Mouse (Mus musculus) spleen, postnatal 0 days (tissue): Measurements from ENCODE around the gene Tpgs1. TPM values are rescaled to one million over a fixed set of nuclear protein-coding genes. Genes with fewer than 3 reads are reported as not detected.

ENCODE experiments used
- polyA plus RNA-seq: library from polyadenylated mRNA; unstranded; fragments of >200 nt; fragmentation: Nextera tagmentation; extraction: Ambion mirVana; gene quantifications from 2 replicates; pipeline ENCODE4 v1.2.1, GENCODE M21; 2015

Gene Tpgs1
- polyA plus RNA-seq: 31.4 and 37.7 TPM in 2 replicates

DNA sequence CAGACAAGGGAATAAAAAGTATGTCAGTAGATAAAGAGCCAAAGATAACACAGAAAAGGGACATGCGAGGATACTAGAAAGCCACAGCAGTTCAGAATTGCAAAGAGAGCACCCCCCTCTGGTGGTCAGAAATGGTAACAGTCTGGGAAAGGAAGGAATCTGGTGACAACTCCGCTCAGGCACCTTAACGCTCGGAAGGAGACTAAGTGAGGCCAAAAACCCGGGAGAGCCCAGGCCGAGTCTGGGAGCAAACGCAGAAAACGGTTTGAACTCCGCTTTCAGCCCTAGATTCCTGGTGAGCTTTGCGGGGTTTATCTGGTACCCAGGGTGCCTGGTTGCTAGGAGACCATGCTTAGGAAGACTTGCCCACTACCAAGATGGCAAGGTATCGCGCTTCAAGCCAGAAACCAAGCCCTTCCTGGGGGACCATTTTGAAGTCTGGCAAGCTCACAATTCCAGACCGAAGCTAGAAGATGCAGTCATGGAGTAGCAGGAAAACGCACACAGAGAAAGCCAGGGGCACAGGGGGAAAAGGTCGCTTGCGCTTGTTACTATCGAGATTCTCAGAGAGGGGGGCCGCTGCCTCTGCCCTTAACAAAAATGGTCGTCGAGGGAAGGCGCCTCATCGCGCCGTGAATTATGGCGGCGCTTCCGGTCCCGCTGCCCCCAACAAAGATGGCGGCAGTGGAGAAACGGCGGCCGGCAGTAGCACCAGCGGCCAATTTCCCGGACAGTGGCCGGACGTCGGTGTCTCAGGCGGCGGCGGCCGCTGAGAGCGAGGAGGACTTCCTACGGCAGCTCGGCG lies at the start of gene Tpgs1:
Gene Tpgs1 (plus strand): TSS at position 599 of the 805 bp plus-strand sequence.

DNA sequence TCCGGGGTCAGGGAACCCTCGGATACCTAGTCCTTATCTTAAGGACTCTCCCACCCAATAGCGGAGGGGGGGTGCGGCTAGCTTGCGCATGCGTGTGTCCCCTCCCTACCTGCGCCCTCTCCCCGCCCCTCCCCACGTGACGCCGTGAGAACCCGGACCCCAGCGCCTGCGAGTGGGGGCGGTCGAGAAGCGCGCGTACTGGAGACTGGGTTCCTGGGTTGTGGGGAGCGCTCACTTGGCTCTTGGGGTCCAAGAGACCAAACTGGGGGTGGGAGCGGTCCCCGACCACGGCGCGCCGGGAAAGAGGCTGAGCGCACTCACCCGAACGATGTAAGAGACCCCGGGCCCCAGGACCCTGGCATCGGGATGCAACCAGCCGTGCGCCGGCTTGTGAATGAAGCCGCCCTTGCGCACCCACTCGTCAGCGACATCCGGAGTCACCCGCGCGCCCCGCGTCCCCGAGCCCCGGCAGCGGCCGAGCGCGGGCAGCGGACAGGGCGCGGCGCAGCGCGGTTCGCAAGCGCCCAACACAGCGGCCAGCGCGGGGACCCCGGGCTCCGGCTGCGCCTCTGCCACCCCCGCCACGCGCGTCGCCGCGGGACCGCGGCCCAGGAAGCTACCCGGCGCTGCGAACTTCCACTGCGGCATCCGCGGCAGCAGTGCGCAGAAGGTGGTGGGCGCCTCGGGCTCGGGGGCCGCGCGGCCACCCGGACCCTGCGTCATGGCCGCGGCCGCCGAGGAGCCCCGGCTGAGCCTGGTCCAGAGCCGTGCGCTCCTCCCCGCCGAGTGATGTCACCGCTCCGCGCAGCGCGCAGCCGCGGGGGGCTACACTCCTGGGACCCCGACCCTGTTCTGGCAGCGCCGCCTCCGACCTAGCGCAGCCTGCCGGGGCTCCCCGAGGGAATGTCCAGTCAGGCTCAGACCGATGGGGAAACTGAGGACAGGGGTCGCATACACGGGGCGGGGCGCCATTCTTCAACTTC lies 31.8 kb upstream of the Tpgs1 start, which contains the start of gene Shc2:
Gene Shc2 (minus strand): TSS at position 791 of the 983 bp plus-strand sequence.

DNA sequence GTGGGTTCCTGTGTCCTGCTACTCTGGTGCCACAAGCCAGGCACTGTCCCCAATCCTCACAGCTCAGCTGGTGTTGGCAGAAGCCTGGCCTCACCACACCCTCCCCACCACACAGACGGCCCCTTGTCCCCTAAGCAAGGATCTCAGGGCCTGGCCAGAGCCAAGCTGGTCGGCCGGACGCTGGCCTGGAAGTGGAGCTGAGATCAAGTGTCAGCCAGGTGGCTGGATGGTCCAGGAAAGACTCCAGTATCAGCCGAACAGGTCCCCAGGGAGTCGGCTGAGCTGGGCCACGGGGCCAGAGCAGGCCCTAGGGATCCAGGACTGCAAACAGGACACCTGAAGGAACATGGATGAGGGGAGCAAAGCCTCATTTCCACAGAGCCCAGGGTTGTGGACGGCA lies 23.5 kb upstream of the Tpgs1 start, which contains the start of gene Odf3l2:
Gene Odf3l2 (minus strand): TSS at position 28 of the 400 bp plus-strand sequence.

DNA sequence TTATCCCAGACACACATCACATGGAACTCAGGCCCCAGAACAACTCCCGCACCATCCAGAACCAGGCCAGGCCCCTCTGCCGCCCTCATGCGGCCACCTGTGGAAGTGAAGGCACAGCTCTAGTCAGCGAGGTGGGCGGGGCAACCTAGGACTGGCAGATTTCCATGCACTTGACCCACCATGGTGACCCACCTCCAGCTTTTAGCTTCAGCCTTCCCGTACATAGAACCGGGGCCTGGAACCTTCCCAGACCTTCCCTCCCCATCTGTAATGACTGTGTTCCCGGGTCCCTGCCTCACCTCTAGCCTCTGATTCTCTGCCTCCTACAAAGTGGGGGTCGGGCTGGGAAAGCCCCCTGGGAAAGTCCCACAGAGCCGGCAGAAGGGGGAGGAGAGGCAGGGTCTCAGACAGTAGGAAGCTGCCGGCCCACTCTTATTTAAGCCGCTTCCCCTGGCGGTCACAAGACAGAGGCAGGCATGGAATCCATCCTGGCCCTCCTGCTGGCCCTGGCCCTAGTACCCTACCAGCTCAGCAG lies 5.0 kb upstream of the Tpgs1 start, which contains the start of gene Madcam1:
Gene Madcam1 (plus strand): TSS at position 429 of the 535 bp plus-strand sequence.

DNA sequence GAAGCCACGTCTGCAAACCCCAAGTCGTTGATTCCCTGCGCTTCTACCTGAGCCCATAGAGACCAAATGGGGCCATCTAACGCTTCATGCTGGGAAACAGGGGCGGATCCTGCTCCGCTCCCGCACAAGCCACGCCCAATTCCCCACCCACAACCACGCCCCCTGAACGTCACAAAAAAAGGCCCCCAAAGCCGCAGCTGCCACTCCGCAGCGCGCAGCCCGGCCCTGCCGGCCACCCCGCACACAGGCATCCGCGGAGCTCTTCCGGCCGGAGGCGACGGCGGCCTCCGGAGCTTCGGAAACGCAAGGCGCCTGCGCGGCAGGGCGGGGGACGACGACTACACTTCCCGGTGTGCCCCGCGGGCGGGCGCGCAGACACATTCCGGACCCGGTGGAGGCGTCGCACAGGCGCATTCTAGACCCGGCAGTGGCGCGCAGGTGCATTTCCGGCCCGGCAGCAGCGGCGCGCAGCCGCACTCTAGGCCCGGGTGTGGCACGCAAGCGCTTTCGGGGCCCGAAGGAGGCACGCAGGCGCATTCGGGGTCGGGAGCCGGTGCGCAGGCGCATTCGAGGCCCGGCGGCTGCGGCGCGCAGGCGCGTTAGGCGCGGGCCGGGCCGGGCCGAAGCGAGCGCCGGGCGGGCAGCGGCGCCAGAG lies 12.5 kb downstream of the Tpgs1 start, which contains the start of gene Cdc34:
Gene Cdc34 (plus strand): TSS at position 605 of the 655 bp plus-strand sequence.

DNA sequence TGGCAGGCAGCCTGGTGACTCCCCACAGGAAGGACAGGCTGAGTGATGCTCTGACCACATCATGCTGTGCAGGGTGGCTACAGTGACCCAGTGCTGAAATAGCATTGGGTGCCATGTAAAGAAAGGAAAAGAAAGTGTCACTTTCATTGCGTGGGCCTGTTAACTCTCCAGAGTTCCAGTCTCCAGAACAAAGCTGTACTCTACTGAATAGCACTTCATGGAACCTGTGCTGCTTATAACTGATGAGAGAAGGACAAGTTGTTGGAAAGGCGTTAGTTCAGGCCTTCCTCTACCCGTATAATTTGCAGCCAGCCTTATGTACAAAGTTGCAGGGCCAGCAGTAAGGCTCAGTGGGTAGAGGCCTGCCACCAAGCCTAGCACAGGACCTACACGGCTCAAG lies 19.6 kb downstream of the Tpgs1 start, which contains the start of gene Gzmm:
Gene Gzmm (plus strand): TSS at position 301 of the 400 bp plus-strand sequence.

DNA sequence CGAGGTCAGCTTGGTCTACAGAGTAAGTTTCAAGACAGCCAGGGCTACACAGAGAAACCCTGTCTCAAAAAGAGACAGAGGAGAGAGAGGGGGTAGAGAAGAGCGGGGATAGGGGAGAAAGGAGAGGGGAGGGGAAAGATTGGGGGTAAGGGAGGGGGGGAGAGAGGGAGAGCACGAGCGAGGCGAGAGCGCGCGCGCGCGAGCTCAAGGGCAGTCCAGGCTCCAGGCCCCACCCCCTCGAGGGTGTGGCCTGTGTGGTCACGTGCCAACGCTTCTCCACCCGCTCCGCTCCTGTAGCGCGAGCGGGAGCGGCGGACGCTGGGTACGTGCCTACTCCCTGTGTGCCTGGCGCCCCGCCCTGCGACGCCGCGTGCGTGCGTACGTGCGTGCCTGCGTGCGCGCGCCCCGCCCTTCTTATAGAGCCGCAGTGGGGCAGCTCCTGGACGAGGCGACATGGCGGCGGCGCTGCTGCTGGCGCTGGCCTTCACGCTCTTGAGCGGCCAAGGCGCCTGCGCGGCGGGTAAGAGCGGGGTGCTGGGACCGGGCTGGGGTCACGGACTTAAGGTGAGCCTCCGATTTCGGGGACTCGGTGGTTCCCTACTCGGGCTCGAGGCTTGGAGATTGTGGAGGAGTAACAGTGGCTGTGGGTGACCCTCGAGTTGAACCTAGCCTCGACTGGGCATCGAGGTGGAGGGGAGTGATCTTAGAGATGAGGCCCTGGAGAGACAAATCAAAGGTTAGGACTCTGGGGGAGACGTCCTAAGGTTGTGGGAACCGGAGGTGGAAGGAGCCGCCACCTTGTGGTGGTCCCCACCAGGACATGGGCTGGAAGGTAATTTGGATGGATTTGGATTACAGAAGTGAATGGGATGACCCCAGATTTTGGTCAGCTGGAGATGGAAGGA lies 35.1 kb downstream of the Tpgs1 start, which contains the start of gene Bsg:
Gene Bsg (plus strand): TSS at position 427 of the 905 bp plus-strand sequence.

DNA sequence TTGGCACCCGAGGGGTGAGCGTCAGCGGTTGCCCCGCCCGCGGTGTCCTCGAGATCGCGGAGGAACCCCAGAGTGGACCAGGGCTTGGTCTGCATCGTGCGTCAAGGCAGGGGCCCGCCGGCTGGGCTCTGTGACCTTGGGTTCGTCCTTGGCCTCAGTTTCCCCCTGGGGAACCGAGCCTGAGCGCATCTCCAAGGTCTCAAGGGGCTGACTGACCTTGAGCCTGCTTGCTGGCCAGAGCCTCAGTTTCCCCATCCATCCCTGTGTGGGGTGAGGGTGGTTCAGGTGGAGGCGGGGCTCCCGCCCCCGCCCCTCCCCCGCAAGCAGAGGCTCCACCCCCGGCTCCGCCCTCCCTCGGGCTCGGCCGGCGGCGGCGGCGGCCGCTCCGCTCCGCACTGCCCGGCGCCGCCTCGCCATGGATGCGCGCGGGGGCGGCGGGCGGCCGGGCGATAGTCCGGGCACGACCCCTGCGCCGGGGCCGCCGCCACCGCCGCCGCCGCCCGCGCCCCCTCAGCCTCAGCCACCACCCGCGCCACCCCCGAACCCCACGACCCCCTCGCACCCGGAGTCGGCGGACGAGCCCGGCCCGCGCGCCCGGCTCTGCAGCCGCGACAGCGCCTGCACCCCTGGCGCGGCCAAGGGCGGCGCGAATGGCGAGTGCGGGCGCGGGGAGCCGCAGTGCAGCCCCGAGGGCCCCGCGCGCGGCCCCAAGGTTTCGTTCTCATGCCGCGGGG lies 47.3 kb downstream of the Tpgs1 start, which contains the start of gene Hcn2:
Gene Hcn2 (plus strand): TSS at position 381 of the 734 bp plus-strand sequence.

Other genes with a start within 250 kb of the Tpgs1 start
- not detected in 2 replicates for gene Vmn2r83, start 200.6 kb upstream of the Tpgs1 start, polyA plus RNA-seq
- 8.5 and 11.1 TPM in 2 replicates for gene Plpp2, start 135.6 kb upstream of the Tpgs1 start, polyA plus RNA-seq
- gene Mier2, start 114.2 kb upstream of the Tpgs1 start, polyA plus RNA-seq: 10.7 and 13.4 TPM in 2 replicates
- gene Theg, start 82.0 kb upstream of the Tpgs1 start, polyA plus RNA-seq: not detected in 2 replicates
- not detected in 2 replicates for gene C2cd4c, start 55.3 kb upstream of the Tpgs1 start, polyA plus RNA-seq
- gene Shc2, start 31.5 kb upstream of the Tpgs1 start, polyA plus RNA-seq: 0.90 TPM in 2 replicates
- not detected in 2 replicates for gene Odf3l2, start 23.6 kb upstream of the Tpgs1 start, polyA plus RNA-seq
- gene Madcam1, start 4.8 kb upstream of the Tpgs1 start, polyA plus RNA-seq: 25.8 and 30.9 TPM in 2 replicates
- gene Cdc34, start 12.8 kb downstream of the Tpgs1 start, polyA plus RNA-seq: 108 and 126 TPM in 2 replicates
- gene Gzmm, start 19.7 kb downstream of the Tpgs1 start, polyA plus RNA-seq: 0.23 and 0.45 TPM in 2 replicates
- gene Bsg, start 35.1 kb downstream of the Tpgs1 start, polyA plus RNA-seq: 663 and 749 TPM in 2 replicates
- gene Hcn2, start 47.3 kb downstream of the Tpgs1 start, polyA plus RNA-seq: 0.04 and 0.07 TPM in 2 replicates
- 15.7 and 18.4 TPM in 2 replicates for gene Polrmt, start 77.2 kb downstream of the Tpgs1 start, polyA plus RNA-seq
- gene Fgf22, start 85.7 kb downstream of the Tpgs1 start, polyA plus RNA-seq: 0.28 TPM in 1 of 2 replicates, not detected in the other
- 41.4 and 42.3 TPM in 2 replicates for gene Rnf126, start 97.6 kb downstream of the Tpgs1 start, polyA plus RNA-seq
- 3.3 and 3.6 TPM in 2 replicates for gene Fstl3, start 107.9 kb downstream of the Tpgs1 start, polyA plus RNA-seq
- 9.3 and 15.0 TPM in 2 replicates for gene Prss57, start 121.6 kb downstream of the Tpgs1 start, polyA plus RNA-seq
- 16.9 and 22.9 TPM in 2 replicates for gene Palm, start 124.2 kb downstream of the Tpgs1 start, polyA plus RNA-seq
- gene Misp, start 151.6 kb downstream of the Tpgs1 start, polyA plus RNA-seq: 0.08 and 0.27 TPM in 2 replicates
- gene Ptbp1, start 185.1 kb downstream of the Tpgs1 start, polyA plus RNA-seq: 131 and 134 TPM in 2 replicates
- gene Prtn3, start 205.1 kb downstream of the Tpgs1 start, polyA plus RNA-seq: 176 and 239 TPM in 2 replicates
- gene Plppr3, start 205.3 kb downstream of the Tpgs1 start, polyA plus RNA-seq: 9.7 and 12.6 TPM in 2 replicates
- 219 and 294 TPM in 2 replicates for gene Elane, start 216.9 kb downstream of the Tpgs1 start, polyA plus RNA-seq
- not detected in 2 replicates for gene Cfd, start 221.5 kb downstream of the Tpgs1 start, polyA plus RNA-seq
- 20.3 and 23.3 TPM in 2 replicates for gene Med16, start 239.6 kb downstream of the Tpgs1 start, polyA plus RNA-seq
- not detected in 2 replicates for gene Gm26602, start 241.5 kb downstream of the Tpgs1 start, polyA plus RNA-seq
- gene Kiss1r, start 247.6 kb downstream of the Tpgs1 start, polyA plus RNA-seq: 0.41 and 0.68 TPM in 2 replicates